In genomic region chr15:102934897-102935296, GRCm38 (mm10) we compare ENCODE assay signal across 16 mouse cellular contexts. TPM values are rescaled to one million over a fixed set of nuclear protein-coding genes. Genes with fewer than 3 reads are reported as not detected.
DNase-seq lines count a peak whose midpoint lies in the region; ATAC-seq and TF ChIP-seq lines count a peak whose summit lies in the region.
"Had no signal": no experiment of that assay in that cellular context is flagged by ENCODE, and none has a peak within 500 bp of the region (broad histone marks: within the 10 kb centered on the region; RNA-seq: fewer than 3 reads in every experiment).

No protein-coding gene starts in this region.

- H3K9me3 ChIP-seq in heart, embryonic 14.5 days (ENCODE audit: control insufficient read depth, low read length): no peaks in the 10 kb centered on the region
- no peaks in the 10 kb centered on the region for H3K9me3 ChIP-seq in lung, postnatal 0 days (ENCODE audit: low read length)
- no peaks in the 10 kb centered on the region for H3K9me3 ChIP-seq in embryonic facial prominence, embryonic 15.5 days (replicated peaks)
- no peaks in the 10 kb centered on the region for H3K9me3 ChIP-seq in neural tube, embryonic 15.5 days (replicated peaks)
- H3K9me3 ChIP-seq: lung, embryonic 15.5 days had no signal

- under 1% methylated on average over 26 of the region's 27 CpGs for WGBS in heart, embryonic 14.5 days
- 0% methylated on average over 25 of the region's 27 CpGs for WGBS in lung, postnatal 0 days
- WGBS in embryonic facial prominence, embryonic 15.5 days: under 1% methylated on average over 27 of the region's 27 CpGs
- WGBS in neural tube, embryonic 15.5 days: under 1% methylated on average over 27 of the region's 27 CpGs

- H3K4me2 ChIP-seq in heart, embryonic 14.5 days (ENCODE audit: low read length): peak overlapping the region; percentile 32; the same call in 1 of the 2 replicates
- peak overlapping the region; percentile 32 for H3K4me2 ChIP-seq in lung, postnatal 0 days (replicated peaks; ENCODE audit: low read depth, low read length)
- H3K4me2 ChIP-seq in embryonic facial prominence, embryonic 15.5 days (replicated peaks): peak overlapping the region; percentile 33; the same call in 1 of the 2 replicates
- peak overlapping the region; percentile 43 for H3K4me2 ChIP-seq in neural tube, embryonic 15.5 days
- H3K4me2 ChIP-seq: lung, embryonic 15.5 days; midbrain, embryonic 11.5 days had no signal

- H3K27me3 ChIP-seq in heart, embryonic 14.5 days (ENCODE audit: control insufficient read depth, insufficient read depth, low read length): peaks cover 100% of the 10 kb centered on the region
- H3K27me3 ChIP-seq in lung, postnatal 0 days (replicated peaks; ENCODE audit: insufficient read depth, low read length): peaks cover 96% of the 10 kb centered on the region
- H3K27me3 ChIP-seq in embryonic facial prominence, embryonic 15.5 days: peaks cover 99% of the 10 kb centered on the region
- peaks cover 92% of the 10 kb centered on the region for H3K27me3 ChIP-seq in neural tube, embryonic 15.5 days (replicated peaks)

- peak overlapping the region in 1 of 2 experiments; percentile 16; a peak in 2 of 4 replicates for H3K4me3 ChIP-seq in heart, embryonic 14.5 days (ENCODE audit: control insufficient read depth in 1 of 2, insufficient read depth in 1 of 2, low read depth in 1 of 2, low read length in 2 of 2)
- peak overlapping the region; percentile 24; the same call in 1 of the 2 replicates for H3K4me3 ChIP-seq in lung, postnatal 0 days (ENCODE audit: low read depth, low read length)
- H3K4me3 ChIP-seq in embryonic facial prominence, embryonic 15.5 days (replicated peaks): peak overlapping the region; percentile 20
- H3K4me3 ChIP-seq in neural tube, embryonic 15.5 days (replicated peaks): peak overlapping the region; percentile 37
- H3K4me3 ChIP-seq: lung, embryonic 15.5 days had no signal

- no peak for ATAC-seq in heart, embryonic 14.5 days (ENCODE audit: insufficient number of reproducible peaks, insufficient read depth, low FRiP score, low read depth)
- no peak for ATAC-seq in lung, postnatal 0 days
- ATAC-seq in embryonic facial prominence, embryonic 15.5 days (ENCODE audit: insufficient number of reproducible peaks, low FRiP score, low TSS enrichment, low read depth): no peak
- ATAC-seq in neural tube, embryonic 15.5 days (ENCODE audit: low FRiP score): no peak
- ATAC-seq in granulocyte monocyte progenitor cell, adult 5-6 weeks (replicated peaks; ENCODE audit: poor library complexity, severe bottlenecking): no peak
- no peak for ATAC-seq in activated CD4-positive, CD25-positive, alpha-beta regulatory T cell, adult 4 months

- peaks cover 0 to 4% of the 10 kb centered on the region in 2 experiments; a peak in 1 of 4 replicates for H3K4me1 ChIP-seq in heart, embryonic 14.5 days (ENCODE audit: control insufficient read depth in 2 of 2, insufficient read depth in 2 of 2, low read length in 2 of 2)
- no peaks in the 10 kb centered on the region for H3K4me1 ChIP-seq in lung, postnatal 0 days (ENCODE audit: insufficient read depth, low read depth, low read length)
- H3K4me1 ChIP-seq in embryonic facial prominence, embryonic 15.5 days: peaks cover 8% of the 10 kb centered on the region; the same call in 1 of the 2 replicates
- H3K4me1 ChIP-seq in neural tube, embryonic 15.5 days: peaks cover 5% of the 10 kb centered on the region; the same call in 1 of the 2 replicates

- no peak for TF ChIP-seq CTCF in lung, postnatal 0 days (IDR thresholded peaks at IDR 0.05)

- no peak overlapping the region for H3K9ac ChIP-seq in heart, embryonic 14.5 days (ENCODE audit: low read length)
- H3K9ac ChIP-seq in lung, postnatal 0 days (replicated peaks; ENCODE audit: low read depth): no peak overlapping the region
- no peak overlapping the region for H3K9ac ChIP-seq in embryonic facial prominence, embryonic 15.5 days
- 0 out of 2 replicates have a peak overlapping the region, but pooled peaks have one; percentile 20 for H3K9ac ChIP-seq in neural tube, embryonic 15.5 days (replicated peaks)
- H3K9ac ChIP-seq: lung, embryonic 15.5 days had no signal

- no peak for TF ChIP-seq EP300 in lung, postnatal 0 days (IDR thresholded peaks at IDR 0.05)

- no peaks in the 10 kb centered on the region for H3K36me3 ChIP-seq in heart, embryonic 14.5 days (ENCODE audit: control insufficient read depth, insufficient read depth, low read length)
- H3K36me3 ChIP-seq in lung, postnatal 0 days (ENCODE audit: insufficient read depth, low read length): no peaks in the 10 kb centered on the region
- H3K36me3 ChIP-seq in embryonic facial prominence, embryonic 15.5 days: no peaks in the 10 kb centered on the region
- H3K36me3 ChIP-seq in neural tube, embryonic 15.5 days: no peaks in the 10 kb centered on the region
- H3K36me3 ChIP-seq: lung, embryonic 15.5 days had no signal

- no peak overlapping the region for H3K27ac ChIP-seq in heart, embryonic 14.5 days (replicated peaks in 1 of 2; ENCODE audit: control insufficient read depth in 1 of 2, insufficient read depth in 1 of 2, low read depth in 2 of 2, low read length in 2 of 2)
- no peak overlapping the region for H3K27ac ChIP-seq in lung, postnatal 0 days (ENCODE audit: low read length)
- H3K27ac ChIP-seq in embryonic facial prominence, embryonic 15.5 days (replicated peaks): no peak overlapping the region
- peak overlapping the region; percentile 28; the same call in 1 of the 2 replicates for H3K27ac ChIP-seq in neural tube, embryonic 15.5 days (replicated peaks)
- H3K27ac ChIP-seq: lung, embryonic 15.5 days had no signal

- no peak for DNase-seq in heart, postnatal 4 days
- DNase-seq in lung, postnatal 0 days (ENCODE audit: low spot score): no peak
- DNase-seq in lung, postnatal 10 days: no peak
- DNase-seq: cerebellum, postnatal 14 days had no signal

RNA-seq across cellular contexts. Expression of gene Hoxc12, which starts 1.7 kb away (rescaled TPM):
- not detected in 2 replicates for polyA plus RNA-seq in heart, embryonic 14.5 days (2014; fragmentation: Nextera tagmentation; extraction: Ambion mirVana)
- total RNA-seq in heart, postnatal 4 days (2021): not detected
- polyA plus RNA-seq in lung, postnatal 0 days (2015; fragmentation: Nextera tagmentation; extraction: Ambion mirVana): not detected in 2 replicates
- polyA plus RNA-seq in embryonic facial prominence, embryonic 15.5 days (2015; fragmentation: Nextera tagmentation; extraction: Ambion mirVana): 0.21 TPM in 1 of 2 replicates, not detected in the other
- polyA plus RNA-seq in neural tube, embryonic 15.5 days (2015; fragmentation: Nextera tagmentation; extraction: Ambion mirVana): 12.7 and 19.7 TPM in 2 replicates
- total RNA-seq in granulocyte monocyte progenitor cell, adult 5-6 weeks (2014; fragmentation: Nextera tagmentation): not detected in 2 replicates
- not detected in 2 replicates for total RNA-seq in granulocyte monocyte progenitor cell, adult 5-6 weeks (2017)
- not detected for polyA plus RNA-seq in activated CD4-positive, CD25-positive, alpha-beta regulatory T cell, adult 4 months (2017; shearing (Covaris generic))
- total RNA-seq: gastrocnemius, adult 8-10 months; hematopoietic stem cell, adult 5-6 weeks; layer of hippocampus, adult 18-20 months; left cerebral cortex, postnatal 25 days had no signal
- polyA plus RNA-seq: lung, embryonic 15.5 days; midbrain, embryonic 11.5 days; small intestine, adult 2 months had no signal

RNA-seq across cellular contexts. Expression of gene Hoxc13, which starts 14.0 kb away (rescaled TPM):
- not detected in 2 replicates for polyA plus RNA-seq in heart, embryonic 14.5 days (2014; fragmentation: Nextera tagmentation; extraction: Ambion mirVana)
- not detected for total RNA-seq in heart, postnatal 4 days (2021)
- not detected in 2 replicates for polyA plus RNA-seq in lung, postnatal 0 days (2015; fragmentation: Nextera tagmentation; extraction: Ambion mirVana)
- 4.0 and 5.2 TPM in 2 replicates for polyA plus RNA-seq in embryonic facial prominence, embryonic 15.5 days (2015; fragmentation: Nextera tagmentation; extraction: Ambion mirVana)
- 5.7 and 9.3 TPM in 2 replicates for polyA plus RNA-seq in neural tube, embryonic 15.5 days (2015; fragmentation: Nextera tagmentation; extraction: Ambion mirVana)
- not detected in 2 replicates for total RNA-seq in granulocyte monocyte progenitor cell, adult 5-6 weeks (2014; fragmentation: Nextera tagmentation)
- total RNA-seq in granulocyte monocyte progenitor cell, adult 5-6 weeks (2017): not detected in 2 replicates
- polyA plus RNA-seq in activated CD4-positive, CD25-positive, alpha-beta regulatory T cell, adult 4 months (2017; shearing (Covaris generic)): not detected
- total RNA-seq: gastrocnemius, adult 8-10 months; hematopoietic stem cell, adult 5-6 weeks; layer of hippocampus, adult 18-20 months; left cerebral cortex, postnatal 25 days had no signal
- polyA plus RNA-seq: lung, embryonic 15.5 days; small intestine, adult 2 months had no signal

RNA-seq across cellular contexts. Expression of gene Hoxc11, which starts 19.3 kb away (rescaled TPM):
- polyA plus RNA-seq in heart, embryonic 14.5 days (2014; fragmentation: Nextera tagmentation; extraction: Ambion mirVana): not detected in 2 replicates
- not detected for total RNA-seq in heart, postnatal 4 days (2021)
- polyA plus RNA-seq in lung, postnatal 0 days (2015; fragmentation: Nextera tagmentation; extraction: Ambion mirVana): not detected in 2 replicates
- not detected in 2 replicates for polyA plus RNA-seq in embryonic facial prominence, embryonic 15.5 days (2015; fragmentation: Nextera tagmentation; extraction: Ambion mirVana)
- polyA plus RNA-seq in neural tube, embryonic 15.5 days (2015; fragmentation: Nextera tagmentation; extraction: Ambion mirVana): 2.1 and 5.6 TPM in 2 replicates
- total RNA-seq in granulocyte monocyte progenitor cell, adult 5-6 weeks (2014; fragmentation: Nextera tagmentation): not detected in 2 replicates
- total RNA-seq in granulocyte monocyte progenitor cell, adult 5-6 weeks (2017): not detected in 2 replicates
- polyA plus RNA-seq in activated CD4-positive, CD25-positive, alpha-beta regulatory T cell, adult 4 months (2017; shearing (Covaris generic)): not detected
- total RNA-seq: hematopoietic stem cell, adult 5-6 weeks; layer of hippocampus, adult 18-20 months; left cerebral cortex, postnatal 25 days had no signal
- polyA plus RNA-seq: lung, embryonic 15.5 days; midbrain, embryonic 11.5 days; small intestine, adult 2 months had no signal

RNA-seq across cellular contexts. Expression of gene Hoxc10, which starts 31.7 kb away (rescaled TPM):
- polyA plus RNA-seq in heart, embryonic 14.5 days (2014; fragmentation: Nextera tagmentation; extraction: Ambion mirVana): not detected in 2 replicates
- not detected for total RNA-seq in heart, postnatal 4 days (2021)
- polyA plus RNA-seq in lung, postnatal 0 days (2015; fragmentation: Nextera tagmentation; extraction: Ambion mirVana): not detected in 2 replicates
- not detected in 2 replicates for polyA plus RNA-seq in embryonic facial prominence, embryonic 15.5 days (2015; fragmentation: Nextera tagmentation; extraction: Ambion mirVana)
- polyA plus RNA-seq in neural tube, embryonic 15.5 days (2015; fragmentation: Nextera tagmentation; extraction: Ambion mirVana): 51.3 and 71.0 TPM in 2 replicates
- total RNA-seq in granulocyte monocyte progenitor cell, adult 5-6 weeks (2014; fragmentation: Nextera tagmentation): not detected in 2 replicates
- not detected in 2 replicates for total RNA-seq in granulocyte monocyte progenitor cell, adult 5-6 weeks (2017)
- polyA plus RNA-seq in activated CD4-positive, CD25-positive, alpha-beta regulatory T cell, adult 4 months (2017; shearing (Covaris generic)): not detected
- total RNA-seq: hematopoietic stem cell, adult 5-6 weeks; layer of hippocampus, adult 18-20 months; left cerebral cortex, postnatal 25 days had no signal
- polyA plus RNA-seq: lung, embryonic 15.5 days; midbrain, embryonic 11.5 days; small intestine, adult 2 months had no signal

RNA-seq across cellular contexts. Expression of gene Hoxc5, which starts 32.3 kb away (rescaled TPM):
- polyA plus RNA-seq in heart, embryonic 14.5 days (2014; fragmentation: Nextera tagmentation; extraction: Ambion mirVana): 0.07 TPM in 1 of 2 replicates, not detected in the other
- not detected for total RNA-seq in heart, postnatal 4 days (2021)
- 0.23 TPM in 1 of 2 replicates, not detected in the other for polyA plus RNA-seq in lung, postnatal 0 days (2015; fragmentation: Nextera tagmentation; extraction: Ambion mirVana)
- polyA plus RNA-seq in embryonic facial prominence, embryonic 15.5 days (2015; fragmentation: Nextera tagmentation; extraction: Ambion mirVana): 2.0 and 2.1 TPM in 2 replicates
- polyA plus RNA-seq in neural tube, embryonic 15.5 days (2015; fragmentation: Nextera tagmentation; extraction: Ambion mirVana): 14.6 and 20.7 TPM in 2 replicates
- total RNA-seq in granulocyte monocyte progenitor cell, adult 5-6 weeks (2014; fragmentation: Nextera tagmentation): not detected in 2 replicates
- not detected in 2 replicates for total RNA-seq in granulocyte monocyte progenitor cell, adult 5-6 weeks (2017)
- polyA plus RNA-seq in activated CD4-positive, CD25-positive, alpha-beta regulatory T cell, adult 4 months (2017; shearing (Covaris generic)): not detected
- total RNA-seq: hematopoietic stem cell, adult 5-6 weeks; layer of hippocampus, adult 18-20 months; left cerebral cortex, postnatal 25 days had no signal
- polyA plus RNA-seq: midbrain, embryonic 11.5 days had no signal

Comparison
In these comparisons a context has a peak if more than half of its experiments do, and no peak if none do; other contexts are left out.
1. RNA of gene Hoxc12, which starts 1.7 kb away (polyA plus RNA-seq): 12.7 to 19.7 TPM in neural tube, embryonic 15.5 days; 0.21 TPM in embryonic facial prominence, embryonic 15.5 days, not detected in activated CD4-positive, CD25-positive, alpha-beta regulatory T cell, adult 4 months, not detected in heart, embryonic 14.5 days and not detected in lung, postnatal 0 days; every median in the first group is over 10 times any median in the second.
2. Peak in every context shown above with its lines, with median percentiles within 50 percentile points of each other: H3K4me2 ChIP-seq.